Mouse (Mus musculus): Measurements from ENCODE around the gene Fam126b. TPM values are rescaled to one million over a fixed set of nuclear protein-coding genes. Genes with fewer than 3 reads are reported as not detected.

Fam126b gene
- polyA plus RNA-seq, 1 experiment from 2014 or later: 13.1 TPM

DNA sequence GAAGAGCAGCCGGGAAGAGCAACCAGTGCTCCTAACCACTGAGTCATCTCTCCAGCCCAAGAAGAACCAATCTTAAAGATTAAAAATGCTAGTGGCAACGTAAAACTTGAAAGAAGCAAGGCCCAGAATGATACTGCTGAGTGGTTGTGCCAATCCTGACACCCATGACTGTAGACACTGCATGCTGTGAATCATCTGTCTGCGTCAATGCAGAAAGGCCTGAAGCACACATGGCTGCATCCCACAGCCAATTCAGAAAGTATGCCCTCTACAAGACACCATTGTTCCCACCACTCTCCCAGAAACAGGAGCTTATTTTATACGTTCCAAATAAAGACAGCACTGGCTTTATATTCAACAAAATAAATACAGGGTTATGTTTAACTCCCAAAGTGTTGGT is 103.5 kb downstream of the Fam126b start:
- Histone ChIP-seq H3K4me3 (replicated peaks) (no peak overlapping the region), H3K4me1 (no peaks in the 10 kb centered on the region), H3K4me2 (no peak overlapping the region), H3K27ac (replicated peaks) (no peak overlapping the region), H3K36me3 (peaks cover 69% of the 10 kb centered on the region), H3K9me3 (replicated peaks) (no peaks in the 10 kb centered on the region), H3K27me3 (replicated peaks) (no peaks in the 10 kb centered on the region), H3K9ac (replicated peaks) (no peak overlapping the region)
- WGBS: 92% methylated on average over 4 of the region's 4 CpGs
- ATAC-seq (ENCODE audit: low FRiP score): no peak

DNA sequence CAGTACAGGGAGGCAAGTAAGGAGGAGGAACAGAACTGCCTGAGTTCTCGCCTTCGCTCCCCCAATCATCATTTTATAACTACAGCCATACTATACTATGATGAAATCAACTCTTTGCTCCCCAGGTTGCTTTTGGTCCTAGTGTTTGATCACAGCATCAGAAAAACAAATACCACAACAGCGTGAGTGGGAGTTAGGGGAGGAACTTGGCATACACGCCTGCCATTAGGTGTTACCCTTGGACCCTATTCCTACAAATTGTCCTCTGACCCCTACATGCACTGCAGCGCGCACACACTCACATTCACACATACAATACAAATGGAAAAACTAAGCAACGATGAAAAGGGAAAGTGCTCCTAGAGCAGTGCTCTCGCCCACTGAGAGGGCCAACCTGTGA is 110.5 kb downstream of the Fam126b start:
- Histone ChIP-seq H3K36me3 (peaks cover 78% of the 10 kb centered on the region), H3K9me3 (replicated peaks) (no peaks in the 10 kb centered on the region), H3K9ac (replicated peaks) (no peak overlapping the region), H3K27ac (replicated peaks) (no peak overlapping the region), H3K4me1 (no peaks in the 10 kb centered on the region), H3K4me2 (no peak overlapping the region), H3K27me3 (replicated peaks) (no peaks in the 10 kb centered on the region), H3K4me3 (replicated peaks) (no peak overlapping the region)
- 94% methylated on average over 8 of the region's 8 CpGs for WGBS
- ATAC-seq (ENCODE audit: low FRiP score): no peak

Other genes with a start within 250 kb of the Fam126b start
- gene Bzw1, start 193.4 kb downstream of the Fam126b start, polyA plus RNA-seq (2015; fragmentation: Nextera tagmentation; extraction: Ambion mirVana): 300 and 314 TPM in 2 replicates
- gene Clk1, start 162.3 kb downstream of the Fam126b start, polyA plus RNA-seq (2015; fragmentation: Nextera tagmentation; extraction: Ambion mirVana): 157 TPM in 2 replicates
- 47.2 and 48.4 TPM in 2 replicates for gene Nif3l1, start 141.2 kb downstream of the Fam126b start, polyA plus RNA-seq (2015; fragmentation: Nextera tagmentation; extraction: Ambion mirVana)
- 53.5 and 54.6 TPM in 2 replicates for gene Ppil3, start 140.8 kb downstream of the Fam126b start, polyA plus RNA-seq (2015; fragmentation: Nextera tagmentation; extraction: Ambion mirVana)
- 20.2 and 23.1 TPM in 2 replicates for gene Orc2, start 81.2 kb downstream of the Fam126b start, polyA plus RNA-seq (2015; fragmentation: Nextera tagmentation; extraction: Ambion mirVana)
- gene Ndufb3, start 61 bp upstream of the Fam126b start, polyA plus RNA-seq (2015; fragmentation: Nextera tagmentation; extraction: Ambion mirVana): 206 and 217 TPM in 2 replicates
- gene Als2cr12, start 109.7 kb upstream of the Fam126b start, polyA plus RNA-seq (2015; fragmentation: Nextera tagmentation; extraction: Ambion mirVana): not detected in 2 replicates
- 15.3 and 20.0 TPM in 2 replicates for gene Cflar, start 125.2 kb upstream of the Fam126b start, polyA plus RNA-seq (2015; fragmentation: Nextera tagmentation; extraction: Ambion mirVana)
- 5.6 and 17.2 TPM in 2 replicates for gene Casp8, start 209.1 kb upstream of the Fam126b start, polyA plus RNA-seq (2015; fragmentation: Nextera tagmentation; extraction: Ambion mirVana)

Measured in neural tube, embryonic 15.5 days (tissue).